Mouse (Mus musculus): ENCODE data around the gene Upp1. TPM values are rescaled to one million over a fixed set of nuclear protein-coding genes. Genes with fewer than 3 reads are reported as not detected.
"Not testable (repeated sequence)": the region's sequence is repeated elsewhere in the genome, so short reads cannot be mapped to it uniquely, and the experiment has no call there.

The Upp1 gene
- polyA plus RNA-seq, 1 experiment from 2014 or later: 2.7 TPM

GRCm38 (mm10) chr11:9126373-9127107 is 8.6 kb downstream of the Upp1 start:
- no peak for ATAC-seq (ENCODE audit: insufficient number of reproducible peaks, insufficient read depth, low FRiP score, low TSS enrichment, low read depth)
- no peak overlapping the region for H3K4me3 ChIP-seq (replicated peaks)
- WGBS: 75% methylated on average over 5 of the region's 5 CpGs
- H3K9ac ChIP-seq (replicated peaks): no peak overlapping the region
- H3K9me3 ChIP-seq: no peaks in the 10 kb centered on the region
- H3K27ac ChIP-seq: no peak overlapping the region
- no peaks in the 10 kb centered on the region for H3K36me3 ChIP-seq
- no peaks in the 10 kb centered on the region; the same call in 1 of the 2 replicates for H3K4me1 ChIP-seq (replicated peaks)
- H3K27me3 ChIP-seq: 0 out of 2 replicates have a peak, but pooled peaks cover 6% of the 10 kb centered on the region
- no peak overlapping the region for H3K4me2 ChIP-seq

- Histone ChIP-seq H3K27ac (no peak overlapping the region), H3K9ac (replicated peaks) (no peak overlapping the region), H3K4me3 (replicated peaks) (no peak overlapping the region), H3K4me1 (replicated peaks) (no peaks in the 10 kb centered on the region; the same call in 1 of the 2 replicates), H3K27me3 (0 out of 2 replicates have a peak, but pooled peaks cover 6% of the 10 kb centered on the region), H3K36me3 (no peaks in the 10 kb centered on the region), H3K9me3 (no peaks in the 10 kb centered on the region), H3K4me2 (no peak overlapping the region)
- ATAC-seq (ENCODE audit: insufficient number of reproducible peaks, insufficient read depth, low FRiP score, low TSS enrichment, low read depth): no peak
- WGBS: 54% methylated on average over 2 of the region's 2 CpGs
Measured at GRCm38 (mm10) chr11:9128110-9128509, 10.2 kb downstream of the Upp1 start.

- Histone ChIP-seq H3K4me2 (no peak overlapping the region), H3K4me3 (replicated peaks) (no peak overlapping the region), H3K27me3 (0 out of 2 replicates have a peak, but pooled peaks cover 11% of the 10 kb centered on the region), H3K27ac (no peak overlapping the region), H3K9ac (replicated peaks) (no peak overlapping the region), H3K36me3 (no peaks in the 10 kb centered on the region), H3K9me3 (no peaks in the 10 kb centered on the region), H3K4me1 (replicated peaks) (no peaks in the 10 kb centered on the region; the same call in 1 of the 2 replicates)
- ATAC-seq (ENCODE audit: insufficient number of reproducible peaks, insufficient read depth, low FRiP score, low TSS enrichment, low read depth): no peak
- 93% methylated on average over 8 of the region's 8 CpGs for WGBS
Measured at GRCm38 (mm10) chr11:9129528-9129927, 11.6 kb downstream of the Upp1 start.

GRCm38 (mm10) chr11:9131688-9132087 is 13.8 kb downstream of the Upp1 start:
- 0 out of 2 replicates have a peak, but pooled peaks cover 11% of the 10 kb centered on the region for H3K27me3 ChIP-seq
- no peak overlapping the region for H3K9ac ChIP-seq (replicated peaks)
- 88% methylated on average over 7 of the region's 7 CpGs for WGBS
- H3K4me1 ChIP-seq (replicated peaks): no peaks in the 10 kb centered on the region
- no peak overlapping the region for H3K4me3 ChIP-seq (replicated peaks)
- no peak overlapping the region for H3K4me2 ChIP-seq
- no peaks in the 10 kb centered on the region for H3K9me3 ChIP-seq
- H3K36me3 ChIP-seq: no peaks in the 10 kb centered on the region
- no peak for ATAC-seq (ENCODE audit: insufficient number of reproducible peaks, insufficient read depth, low FRiP score, low TSS enrichment, low read depth)
- H3K27ac ChIP-seq: no peak overlapping the region

GRCm38 (mm10) chr11:9135589-9136246 is 17.8 kb downstream of the Upp1 start:
- H3K9ac ChIP-seq (replicated peaks): no peak overlapping the region
- H3K27me3 ChIP-seq: 0 out of 2 replicates have a peak, but pooled peaks cover 25% of the 10 kb centered on the region
- 72% methylated on average over 11 of the region's 11 CpGs for WGBS
- no peaks in the 10 kb centered on the region for H3K4me1 ChIP-seq (replicated peaks)
- no peak overlapping the region for H3K4me3 ChIP-seq (replicated peaks)
- no peaks in the 10 kb centered on the region for H3K9me3 ChIP-seq
- H3K36me3 ChIP-seq: no peaks in the 10 kb centered on the region
- no peak overlapping the region for H3K27ac ChIP-seq
- no peak overlapping the region for H3K4me2 ChIP-seq
- peak; percentile 45; the same call in 1 of the 2 replicates for ATAC-seq (ENCODE audit: insufficient number of reproducible peaks, insufficient read depth, low FRiP score, low TSS enrichment, low read depth)

DNA sequence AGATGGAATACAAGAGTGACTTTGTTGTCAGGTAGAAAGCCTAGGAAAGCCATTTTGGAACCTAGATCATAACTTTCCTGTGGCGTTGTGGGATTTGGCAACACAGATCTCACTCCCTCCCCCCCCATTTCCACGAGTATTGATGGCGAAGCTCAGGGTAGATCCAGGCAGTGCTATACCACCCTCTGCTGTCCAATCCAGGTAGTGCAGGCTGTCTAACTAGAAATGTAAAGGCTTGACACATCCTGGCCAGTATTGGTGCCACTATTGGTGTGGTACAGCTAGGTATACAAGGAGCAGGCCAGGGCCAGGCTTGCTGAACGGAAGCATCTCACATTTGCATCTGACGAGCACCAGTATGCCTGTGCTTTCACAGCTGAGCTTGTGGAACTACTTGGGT is 18.6 kb downstream of the Upp1 start:
- WGBS: 14% methylated on average over 5 of the region's 5 CpGs
- ATAC-seq (ENCODE audit: insufficient number of reproducible peaks, insufficient read depth, low FRiP score, low TSS enrichment, low read depth): no peak
- no peaks in the 10 kb centered on the region for H3K4me1 ChIP-seq (replicated peaks)

DNA sequence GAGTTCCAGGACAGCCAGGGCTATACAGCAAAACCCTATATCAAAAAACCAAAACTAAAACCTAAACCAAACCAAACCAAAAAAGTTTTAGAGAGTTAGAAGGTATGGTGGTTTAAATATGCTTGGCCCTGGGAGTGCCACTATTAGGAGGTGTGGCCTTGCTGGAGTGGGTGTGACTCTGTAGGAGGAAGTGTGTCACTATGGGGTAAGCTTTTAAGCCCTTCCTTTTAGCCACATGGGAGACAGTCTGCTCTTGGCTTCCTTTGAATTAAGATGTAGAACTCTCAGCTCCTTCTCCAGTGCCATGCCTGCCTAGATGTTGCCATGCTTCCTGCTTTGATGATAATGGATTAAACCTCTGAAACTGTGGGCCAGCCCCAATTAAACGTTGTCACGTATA is 27.2 kb downstream of the Upp1 start:
- H3K4me2 ChIP-seq: no peak overlapping the region
- no peak for ATAC-seq (ENCODE audit: insufficient number of reproducible peaks, insufficient read depth, low FRiP score, low TSS enrichment, low read depth)
- H3K4me1 ChIP-seq (replicated peaks): no peaks in the 10 kb centered on the region
- no peaks in the 10 kb centered on the region for H3K36me3 ChIP-seq
- H3K4me3 ChIP-seq (replicated peaks): no peak overlapping the region
- H3K9ac ChIP-seq (replicated peaks): no peak overlapping the region
- no peaks in the 10 kb centered on the region for H3K9me3 ChIP-seq
- 67% methylated on average over 2 of the region's 2 CpGs for WGBS
- H3K27me3 ChIP-seq: peaks cover 18% of the 10 kb centered on the region
- H3K27ac ChIP-seq: no peak overlapping the region

More for the DNA sequence above, 18.6 kb downstream of the Upp1 start:
- peaks cover 31% of the 10 kb centered on the region for H3K27me3 ChIP-seq
- H3K36me3 ChIP-seq: no peaks in the 10 kb centered on the region
- H3K4me2 ChIP-seq: no peak overlapping the region
- H3K9ac ChIP-seq (replicated peaks): no peak overlapping the region
- no peak overlapping the region for H3K4me3 ChIP-seq (replicated peaks)
- no peaks in the 10 kb centered on the region for H3K9me3 ChIP-seq
- no peak overlapping the region for H3K27ac ChIP-seq

GRCm38 (mm10) chr11:9146115-9146514 is 28.2 kb downstream of the Upp1 start:
- WGBS: 87% methylated on average over 4 of the region's 4 CpGs

GRCm38 (mm10) chr11:9146683-9147082 is 28.8 kb downstream of the Upp1 start:
- H3K27me3 ChIP-seq: peaks cover 6% of the 10 kb centered on the region
- H3K27ac ChIP-seq: no peak overlapping the region
- no peaks in the 10 kb centered on the region for H3K9me3 ChIP-seq
- no peaks in the 10 kb centered on the region for H3K36me3 ChIP-seq
- H3K4me2 ChIP-seq: no peak overlapping the region
- no peaks in the 10 kb centered on the region for H3K4me1 ChIP-seq (replicated peaks)
- WGBS: 96% methylated on average over 1 of the region's 1 CpGs
- no peak for ATAC-seq (ENCODE audit: insufficient number of reproducible peaks, insufficient read depth, low FRiP score, low TSS enrichment, low read depth)
- no peak overlapping the region for H3K4me3 ChIP-seq (replicated peaks)
- no peak overlapping the region for H3K9ac ChIP-seq (replicated peaks)

More at GRCm38 (mm10) chr11:9146115-9146514, 28.2 kb downstream of the Upp1 start:
- H3K9me3 ChIP-seq: no peaks in the 10 kb centered on the region
- no peak overlapping the region for H3K4me2 ChIP-seq
- H3K9ac ChIP-seq (replicated peaks): no peak overlapping the region
- no peaks in the 10 kb centered on the region for H3K4me1 ChIP-seq (replicated peaks)
- no peak overlapping the region for H3K4me3 ChIP-seq (replicated peaks)
- H3K36me3 ChIP-seq: no peaks in the 10 kb centered on the region
- no peak overlapping the region for H3K27ac ChIP-seq
- no peak for ATAC-seq (ENCODE audit: insufficient number of reproducible peaks, insufficient read depth, low FRiP score, low TSS enrichment, low read depth)
- peaks cover 11% of the 10 kb centered on the region for H3K27me3 ChIP-seq

DNA sequence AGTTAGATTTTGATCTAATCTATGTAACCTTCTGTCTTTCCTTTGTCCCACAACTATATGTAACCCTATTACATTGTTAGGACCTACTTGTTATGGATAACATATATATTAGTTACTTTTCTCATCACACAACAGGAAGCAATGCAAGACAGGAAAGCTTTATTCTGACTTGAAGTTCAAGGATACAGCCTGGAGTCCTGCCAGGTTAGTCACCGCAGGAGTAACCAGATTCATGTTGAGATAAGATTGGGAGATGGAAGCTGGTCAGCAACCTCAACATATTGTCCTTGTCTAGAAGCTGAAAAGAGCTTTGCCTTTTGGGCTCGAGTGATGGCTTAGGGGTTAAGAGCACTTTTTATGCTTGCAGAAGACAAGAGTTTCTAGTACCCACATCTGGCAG is 30.3 kb downstream of the Upp1 start:
- Histone ChIP-seq H3K4me2 (no peak overlapping the region), H3K36me3 (no peaks in the 10 kb centered on the region), H3K9me3 (no peaks in the 10 kb centered on the region), H3K9ac (replicated peaks) (no peak overlapping the region), H3K27me3 (0 out of 2 replicates have a peak, but pooled peaks cover 2% of the 10 kb centered on the region), H3K4me1 (replicated peaks) (no peaks in the 10 kb centered on the region), H3K27ac (no peak overlapping the region), H3K4me3 (replicated peaks) (no peak overlapping the region)
- 91% methylated on average over 2 of the region's 2 CpGs for WGBS
- ATAC-seq (ENCODE audit: insufficient number of reproducible peaks, insufficient read depth, low FRiP score, low TSS enrichment, low read depth): no peak

GRCm38 (mm10) chr11:9150403-9150802 is 32.5 kb downstream of the Upp1 start:
- not testable (repeated sequence) for H3K4me1 ChIP-seq (replicated peaks); H3K36me3 ChIP-seq; H3K4me3 ChIP-seq (replicated peaks); H3K9ac ChIP-seq (replicated peaks); H3K9me3 ChIP-seq; H3K4me2 ChIP-seq; ATAC-seq (ENCODE audit: insufficient number of reproducible peaks, insufficient read depth, low FRiP score, low TSS enrichment, low read depth); H3K27ac ChIP-seq; H3K27me3 ChIP-seq
- 83% methylated on average over 25 of the region's 25 CpGs for WGBS

Data from limb, embryonic 12.5 days (tissue).